Mouse (Mus musculus): Measurements from ENCODE around the gene Cdc45.
A peak's percentile ranks its signal among the peaks of the same experiment; 100 is the strongest.

DNA sequence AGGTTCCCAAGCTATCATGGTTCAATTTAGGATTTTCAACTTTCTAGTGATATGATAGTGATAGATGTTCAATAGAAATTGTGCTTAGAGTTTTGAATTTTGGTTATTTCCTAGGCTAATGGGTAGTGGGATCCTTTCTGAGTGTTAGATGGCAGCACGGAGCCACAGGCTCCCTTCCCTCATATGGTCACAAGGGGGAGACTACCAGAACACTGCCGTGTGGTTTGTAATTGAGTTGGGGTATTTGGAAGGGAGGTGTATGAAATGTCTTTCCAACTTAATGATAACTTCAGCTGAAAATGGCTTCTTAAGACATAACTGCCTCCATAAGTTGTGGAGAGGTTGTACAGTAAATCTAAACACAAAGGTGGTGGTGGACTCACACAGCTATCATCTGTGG, 21.7 kb upstream of the Cdc45 start:
- TF ChIP-seq EP300 (IDR thresholded peaks at IDR 0.05; ENCODE audit: low read depth): no peak
- 0 out of 2 replicates have a peak, but pooled peaks have one; percentile 9 for TF ChIP-seq CTCF (IDR thresholded peaks at IDR 0.05; ENCODE audit: low read depth)

Data from liver, postnatal 0 days (tissue).